Mouse (Mus musculus) liver, embryonic 15.5 days (tissue): ENCODE data around the gene Ints13. TPM values are rescaled to one million over a fixed set of nuclear protein-coding genes. Genes with fewer than 3 reads are reported as not detected.
"Not testable (repeated sequence)": the region's sequence is repeated elsewhere in the genome, so short reads cannot be mapped to it uniquely, and the experiment has no call there.

Experiments used
- ATAC-seq: fragments of 200-750 bp; cut with Nextera tagmentation; 2 replicates; pipeline ENCODE4 v1.8.0; 2017; ENCODE audit warnings: moderate number of reproducible peaks, mild to moderate bottlenecking, moderate library complexity; ENCODE audit not compliant: insufficient read depth
- H3K27ac ChIP-seq: fragments of 300-500 bp; sonication (generic); replicated peaks from 2 replicates; pipeline ENCODE4 v1.5.1; 2015; ENCODE audit warnings: mild to moderate bottlenecking, inconsistent platforms
- H3K27me3 ChIP-seq: fragments of 300-500 bp; sonication (generic); 2 replicates; pipeline ENCODE4 v1.6.1; 2015; ENCODE audit warnings: mild to moderate bottlenecking, inconsistent platforms
- H3K36me3 ChIP-seq: fragments of 300-500 bp; sonication (generic); replicated peaks from 2 replicates; pipeline ENCODE4 v1.6.1; 2015; ENCODE audit warnings: moderate library complexity, mild to moderate bottlenecking, inconsistent platforms
- H3K4me1 ChIP-seq: fragments of 300-500 bp; sonication (generic); replicated peaks from 2 replicates; pipeline ENCODE4 v1.6.1; 2015; ENCODE audit warnings: inconsistent platforms
- H3K4me2 ChIP-seq: fragments of 300-500 bp; sonication (generic); 2 replicates; pipeline ENCODE4 v1.6.1; 2015; ENCODE audit warnings: moderate library complexity, mild to moderate bottlenecking, inconsistent platforms
- H3K4me3 ChIP-seq: fragments of 300-500 bp; sonication (generic); replicated peaks from 2 replicates; pipeline ENCODE4 v1.5.1; 2015; ENCODE audit warnings: mild to moderate bottlenecking, inconsistent platforms
- H3K9ac ChIP-seq: fragments of 300-500 bp; sonication (generic); 2 replicates; pipeline ENCODE4 v1.6.1; 2015; ENCODE audit warnings: moderate library complexity, mild to moderate bottlenecking, inconsistent platforms
- H3K9me3 ChIP-seq: fragments of 300-500 bp; sonication (generic); replicated peaks from 2 replicates; pipeline ENCODE4 v1.6.1; 2016; ENCODE audit warnings: inconsistent platforms
- WGBS: fragments of 180-500 bp; shearing (Covaris S2); methylation state at CpG from one replicate; pipeline ENCODE4 v1.1.7; 2015; ENCODE audit warnings: mixed read lengths; ENCODE audit not compliant: insufficient replicate concordance; 5-methylcytosine and 5-hydroxymethylcytosine counted together
- polyA plus RNA-seq: library from polyadenylated mRNA; unstranded; fragments of >200 nt; fragmentation: Nextera tagmentation; extraction: Ambion mirVana; gene quantifications from 2 replicates; pipeline ENCODE4 v1.2.1, GENCODE M21; 2015

Ints13 gene
- polyA plus RNA-seq, 1 experiment from 2014 or later = 29.4 TPM

GRCm38 (mm10) chr6:146583366-146584046 lies 5.9 kb upstream of the Ints13 start:
- no peaks in the 10 kb centered on the region for H3K27me3 ChIP-seq
- H3K27ac ChIP-seq = no peak overlapping the region
- H3K9ac ChIP-seq = no peak overlapping the region
- H3K36me3 ChIP-seq = peaks cover 37% of the 10 kb centered on the region
- H3K9me3 ChIP-seq = no peaks in the 10 kb centered on the region
- 74% methylated on average over 2 of the region's 2 CpGs for WGBS
- no peak overlapping the region for H3K4me3 ChIP-seq
- peaks cover 16% of the 10 kb centered on the region for H3K4me1 ChIP-seq
- no peak for ATAC-seq
- H3K4me2 ChIP-seq = no peak overlapping the region

DNA sequence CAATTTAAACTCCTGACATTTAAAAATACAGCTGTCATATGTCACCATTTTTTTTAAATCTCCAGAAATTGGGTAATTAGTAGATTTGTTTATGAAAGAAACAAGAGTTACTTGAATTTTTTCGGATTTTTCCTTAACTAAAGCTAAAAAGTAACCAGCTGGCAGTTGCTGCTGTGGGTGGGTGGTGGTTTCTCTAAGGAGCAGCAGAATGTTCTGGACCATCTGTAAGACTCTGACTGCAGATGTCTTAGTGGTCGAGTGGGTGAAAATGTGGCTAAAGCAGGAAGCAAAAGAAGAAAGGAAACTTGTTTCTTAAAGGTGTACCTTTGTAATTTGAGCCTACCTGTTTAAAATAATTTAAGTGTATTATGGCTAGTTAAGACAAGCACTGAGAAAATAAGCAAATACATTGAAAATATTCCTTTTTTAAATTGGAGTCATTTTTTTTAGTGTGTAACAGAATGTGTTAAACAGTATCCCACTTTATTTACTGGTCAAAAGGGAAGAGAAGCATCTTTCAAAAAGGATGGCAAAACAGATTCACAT lies 2.8 kb upstream of the Ints13 start:
- H3K27ac ChIP-seq = no peak overlapping the region
- peaks cover 32% of the 10 kb centered on the region for H3K4me1 ChIP-seq
- ATAC-seq = no peak
- H3K9ac ChIP-seq = no peak overlapping the region
- 5% methylated on average over 2 of the region's 2 CpGs for WGBS
- H3K4me3 ChIP-seq = no peak overlapping the region; the same call in 1 of the 2 replicates
- H3K4me2 ChIP-seq = peak overlapping the region; percentile 37
- no peaks in the 10 kb centered on the region for H3K27me3 ChIP-seq
- peaks cover 10% of the 10 kb centered on the region; the same call in 1 of the 2 replicates for H3K36me3 ChIP-seq
- H3K9me3 ChIP-seq = no peaks in the 10 kb centered on the region

DNA sequence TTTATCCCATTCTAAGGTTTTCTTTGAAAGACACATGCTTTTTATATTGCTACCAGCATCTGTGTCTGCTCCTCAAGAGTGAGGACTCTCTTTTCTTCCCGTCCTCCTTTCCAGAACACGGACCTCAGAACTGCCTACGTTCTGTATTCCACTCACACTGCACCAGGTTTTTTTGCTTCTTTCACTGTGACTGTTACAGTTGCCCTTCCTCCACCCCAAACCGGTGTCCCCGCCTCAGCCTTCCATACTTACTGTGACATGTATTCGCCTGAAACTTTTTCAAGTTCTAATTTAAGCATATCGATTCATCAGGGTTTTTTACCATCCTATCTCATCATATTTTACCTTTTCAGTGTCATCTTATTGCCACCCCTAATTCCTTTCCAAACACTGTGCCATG lies 951 bp upstream of the Ints13 start:
- 3% methylated on average over 7 of the region's 7 CpGs for WGBS
- H3K4me2 ChIP-seq = peak overlapping the region; percentile 85
- peaks cover 41% of the 10 kb centered on the region for H3K4me1 ChIP-seq
- peak overlapping the region; percentile 98 for H3K9ac ChIP-seq
- H3K27me3 ChIP-seq = no peaks in the 10 kb centered on the region
- H3K4me3 ChIP-seq = peak overlapping the region; percentile 93
- H3K9me3 ChIP-seq = no peaks in the 10 kb centered on the region
- ATAC-seq = no peak
- H3K36me3 ChIP-seq = peaks cover 6% of the 10 kb centered on the region; the same call in 1 of the 2 replicates
- H3K27ac ChIP-seq = peak overlapping the region; percentile 99

GRCm38 (mm10) chr6:146578111-146578531 lies 486 bp upstream of the Ints13 start:
- Histone ChIP-seq H3K27me3 (no peaks in the 10 kb centered on the region), H3K4me1 (peaks cover 41% of the 10 kb centered on the region), H3K36me3 (peaks cover 6% of the 10 kb centered on the region; the same call in 1 of the 2 replicates), H3K4me2 (peak overlapping the region; percentile 85), H3K4me3 (peak overlapping the region; percentile 93), H3K9ac (peak overlapping the region; percentile 98), H3K27ac (peak overlapping the region; percentile 99), H3K9me3 (no peaks in the 10 kb centered on the region)
- peak; percentile 70 for ATAC-seq
- under 1% methylated on average over 22 of the region's 22 CpGs for WGBS

DNA sequence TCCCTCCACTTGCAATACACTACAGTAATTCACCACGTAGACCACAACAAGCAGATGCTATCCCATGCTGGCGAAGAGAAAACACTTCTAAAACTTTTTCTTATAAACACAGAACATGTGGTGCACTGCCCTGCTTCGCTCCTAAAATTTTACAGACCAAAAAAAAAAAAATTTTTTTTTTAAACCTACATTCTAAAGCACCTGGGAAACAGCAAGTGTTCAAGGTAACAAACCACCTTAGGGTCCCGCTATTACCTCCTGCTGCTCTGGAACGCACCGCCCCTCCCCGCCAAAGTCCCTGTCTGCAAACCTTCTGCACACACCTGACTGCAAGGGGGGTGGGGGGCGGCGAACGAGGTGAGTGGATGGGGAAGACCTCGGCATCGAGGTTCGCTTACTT lies 732 bp downstream of the Ints13 start, which contains the start of gene Fgfr1op2:
Fgfr1op2 (plus strand) TSS at position 301 of the 400 bp plus-strand sequence.
- H3K4me1 ChIP-seq = peaks cover 36% of the 10 kb centered on the region
- H3K4me3 ChIP-seq = peak within 1 kb of the TSS; percentile 93
- H3K27ac ChIP-seq = peak within 1 kb of the TSS; percentile 99
- ATAC-seq = no peak; the same call in 1 of the 2 replicates
- peak within 1 kb of the TSS; percentile 85 for H3K4me2 ChIP-seq
- WGBS = 0% methylated on average over 13 of the region's 13 CpGs
- H3K27me3 ChIP-seq = no peaks in the 10 kb centered on the region
- H3K9ac ChIP-seq = peak within 1 kb of the TSS; percentile 98
- H3K36me3 ChIP-seq = peaks cover 3% of the 10 kb centered on the region; the same call in 1 of the 2 replicates
- no peaks in the 10 kb centered on the region for H3K9me3 ChIP-seq

- no peak overlapping the region for H3K9ac ChIP-seq
- H3K4me2 ChIP-seq = no peak overlapping the region
- peaks cover 24% of the 10 kb centered on the region for H3K4me1 ChIP-seq
- no peak overlapping the region for H3K4me3 ChIP-seq
- no peaks in the 10 kb centered on the region for H3K27me3 ChIP-seq
- H3K9me3 ChIP-seq = no peaks in the 10 kb centered on the region
- H3K36me3 ChIP-seq = peaks cover 17% of the 10 kb centered on the region
- ATAC-seq = no peak
- no peak overlapping the region for H3K27ac ChIP-seq
Measured at GRCm38 (mm10) chr6:146572073-146572472, 5.6 kb downstream of the Ints13 start.

DNA sequence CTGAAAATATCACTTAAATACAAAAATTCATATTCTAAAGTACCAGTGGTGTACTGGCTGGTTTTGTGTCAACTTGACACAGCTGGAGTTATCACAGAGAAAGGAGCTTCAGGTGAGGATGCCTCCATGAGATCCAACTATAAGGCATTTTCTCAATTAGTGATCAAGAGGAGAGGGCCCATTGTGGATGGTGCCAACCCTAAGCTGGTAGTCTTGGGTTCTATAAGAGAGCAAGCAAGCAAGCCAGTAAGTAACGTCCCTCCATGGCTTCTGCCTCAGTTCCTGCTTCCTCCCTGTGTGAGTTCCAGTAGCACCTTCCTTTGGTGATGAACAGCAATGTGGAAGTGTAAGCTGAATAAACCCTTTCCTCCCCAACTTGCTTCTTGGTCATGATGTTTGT lies 15.2 kb downstream of the Ints13 start:
- peaks cover 53% of the 10 kb centered on the region for H3K36me3 ChIP-seq
- not testable (repeated sequence) for ATAC-seq, H3K9me3 ChIP-seq, H3K27me3 ChIP-seq, H3K27ac ChIP-seq, H3K4me3 ChIP-seq, H3K4me2 ChIP-seq, H3K4me1 ChIP-seq, H3K9ac ChIP-seq
- 69% methylated on average over 1 of the region's 1 CpGs for WGBS

DNA sequence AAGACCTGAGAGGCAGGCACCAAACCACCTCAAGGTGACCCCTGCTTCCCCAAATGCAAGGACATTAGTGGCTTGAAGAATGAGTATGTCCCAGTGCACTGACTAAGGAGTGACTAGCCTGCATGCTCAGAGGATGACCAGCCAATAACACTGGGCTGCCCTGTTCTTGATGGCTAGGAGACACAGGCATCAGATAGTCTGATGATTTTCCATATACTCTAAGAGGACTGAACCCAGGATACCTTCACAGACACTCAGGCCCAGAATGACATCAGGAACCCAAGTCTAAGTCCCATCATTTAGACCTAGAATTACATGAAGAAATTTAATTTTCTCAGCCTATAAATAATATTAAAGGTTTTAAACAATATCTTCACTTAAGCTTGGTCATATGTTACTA lies 26.3 kb downstream of the Ints13 start:
- H3K4me3 ChIP-seq = no peak overlapping the region
- ATAC-seq = no peak
- H3K36me3 ChIP-seq = peaks cover 73% of the 10 kb centered on the region
- H3K9me3 ChIP-seq = no peaks in the 10 kb centered on the region
- H3K27ac ChIP-seq = no peak overlapping the region
- no peak overlapping the region for H3K9ac ChIP-seq
- no peaks in the 10 kb centered on the region for H3K4me1 ChIP-seq
- H3K27me3 ChIP-seq = no peaks in the 10 kb centered on the region
- no peak overlapping the region for H3K4me2 ChIP-seq

DNA sequence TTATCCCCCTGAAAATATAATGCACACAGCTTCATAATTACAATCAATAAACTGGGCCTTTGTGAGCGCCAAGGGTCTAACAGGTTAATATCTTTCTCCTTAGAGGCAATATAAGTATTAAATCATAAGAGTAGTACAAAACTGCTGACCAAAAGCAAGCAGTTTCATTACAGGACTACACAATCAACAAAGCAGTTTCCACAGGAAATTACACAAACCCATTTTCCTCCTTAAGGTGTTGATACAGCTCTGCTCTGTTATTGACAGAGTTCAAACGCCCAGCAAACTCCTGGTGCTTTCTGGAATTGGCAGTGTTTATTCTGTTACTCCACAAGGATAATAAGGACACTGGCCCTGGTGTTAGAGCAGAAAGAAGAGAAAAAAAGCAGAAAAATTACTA lies 27.2 kb downstream of the Ints13 start:
- H3K9me3 ChIP-seq = no peaks in the 10 kb centered on the region
- ATAC-seq = no peak
- no peaks in the 10 kb centered on the region for H3K27me3 ChIP-seq
- H3K36me3 ChIP-seq = peaks cover 64% of the 10 kb centered on the region
- H3K9ac ChIP-seq = no peak overlapping the region
- 67% methylated on average over 2 of the region's 2 CpGs for WGBS
- H3K4me1 ChIP-seq = no peaks in the 10 kb centered on the region
- H3K4me3 ChIP-seq = no peak overlapping the region
- H3K27ac ChIP-seq = no peak overlapping the region
- H3K4me2 ChIP-seq = no peak overlapping the region

DNA sequence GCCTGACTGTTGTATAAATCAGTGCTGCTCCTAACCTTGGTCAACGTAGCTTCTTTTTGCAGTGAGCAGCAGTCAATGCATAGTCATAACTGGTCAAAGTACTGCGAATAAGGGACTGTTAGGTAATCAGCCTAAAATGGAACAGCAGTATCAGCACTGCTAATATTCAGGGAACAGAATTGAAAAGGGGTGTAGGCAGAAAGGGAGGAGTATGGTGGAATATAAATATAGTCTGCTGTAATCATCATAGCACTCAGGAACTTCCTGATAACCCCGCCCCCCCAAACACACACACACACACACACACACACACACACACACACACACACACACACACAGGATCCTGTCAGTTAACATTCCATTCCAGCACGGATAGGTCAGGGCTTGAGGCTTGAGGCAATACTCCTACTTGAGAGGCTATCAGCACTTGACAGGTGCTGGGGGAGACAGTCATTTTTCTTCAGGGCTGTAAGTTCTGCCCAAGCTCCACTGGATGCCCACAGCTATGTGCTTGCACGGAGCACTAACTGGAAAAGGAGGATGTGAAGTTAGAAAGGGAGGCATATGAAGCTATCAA lies 32.3 kb downstream of the Ints13 start:
- no peak overlapping the region for H3K27ac ChIP-seq
- no peaks in the 10 kb centered on the region for H3K27me3 ChIP-seq
- no peaks in the 10 kb centered on the region for H3K9me3 ChIP-seq
- H3K9ac ChIP-seq = no peak overlapping the region
- no peaks in the 10 kb centered on the region for H3K4me1 ChIP-seq
- H3K36me3 ChIP-seq = peaks cover 22% of the 10 kb centered on the region
- no peak overlapping the region for H3K4me3 ChIP-seq
- ATAC-seq = no peak
- WGBS = 63% methylated on average over 5 of the region's 5 CpGs
- H3K4me2 ChIP-seq = no peak overlapping the region

GRCm38 (mm10) chr6:146544622-146545021 lies 33.0 kb downstream of the Ints13 start:
- Histone ChIP-seq H3K9ac (no peak overlapping the region), H3K36me3 (peaks cover 16% of the 10 kb centered on the region), H3K27me3 (no peaks in the 10 kb centered on the region), H3K4me2 (no peak overlapping the region), H3K4me1 (no peaks in the 10 kb centered on the region), H3K9me3 (no peaks in the 10 kb centered on the region), H3K27ac (no peak overlapping the region), H3K4me3 (no peak overlapping the region)
- WGBS = 81% methylated on average over 1 of the region's 1 CpGs
- no peak for ATAC-seq
